Mouse (Mus musculus) forebrain, embryonic 11.5 days (tissue): Measurements from ENCODE around the gene Klhl18. TPM values are rescaled to one million over a fixed set of nuclear protein-coding genes. Genes with fewer than 3 reads are reported as not detected.
"Not testable (repeated sequence)": the region's sequence is repeated elsewhere in the genome, so short reads cannot be mapped to it uniquely, and the experiment has no call there.

ENCODE experiments used
- ATAC-seq: fragments of 200-750 bp; cut with Nextera tagmentation; replicated peaks from 2 replicates; pipeline ENCODE4 v1.8.0; 2017; ENCODE audit warnings: moderate TSS enrichment; ENCODE audit not compliant: low FRiP score
- DNase-seq: peaks from one replicate; pipeline ENCODE4 v3.0.0-alpha.2; 2017; ENCODE audit warnings: low spot score
- H3K27ac ChIP-seq: fragments of 300-500 bp; sonication (generic); 2 replicates; pipeline ENCODE4 v1.5.1; 2014; ENCODE audit warnings: low read depth, low read length
- H3K27me3 ChIP-seq: fragments of 300-500 bp; sonication (generic); 2 replicates; pipeline ENCODE4 v1.6.1; 2014; ENCODE audit warnings: mild to moderate bottlenecking, low read length, mixed read lengths; ENCODE audit not compliant: control insufficient read depth, insufficient read depth
- H3K36me3 ChIP-seq: fragments of 300-500 bp; sonication (generic); 2 replicates; pipeline ENCODE4 v1.6.1; 2014; ENCODE audit warnings: mild to moderate bottlenecking, low read length, moderate library complexity, mixed read lengths; ENCODE audit not compliant: control insufficient read depth, insufficient read depth
- H3K4me1 ChIP-seq: fragments of 300-500 bp; sonication (generic); replicated peaks from 2 replicates; pipeline ENCODE4 v1.6.1; 2014; ENCODE audit warnings: low read length, mixed read lengths; ENCODE audit not compliant: control insufficient read depth, insufficient read depth
- H3K4me2 ChIP-seq: fragments of 300-500 bp; sonication (generic); 2 replicates; pipeline ENCODE4 v1.6.1; 2014; ENCODE audit warnings: low read depth, mild to moderate bottlenecking, low read length, moderate library complexity, mixed read lengths; ENCODE audit not compliant: severe bottlenecking
- H3K4me3 ChIP-seq: fragments of 300-500 bp; sonication (generic); 2 replicates; pipeline ENCODE4 v1.5.1; 2014; ENCODE audit warnings: low read depth, low read length
- H3K9ac ChIP-seq: fragments of 300-500 bp; sonication (generic); 2 replicates; pipeline ENCODE4 v1.6.1; 2014; ENCODE audit warnings: low read length
- H3K9me3 ChIP-seq: fragments of 300-500 bp; sonication (generic); 2 replicates; pipeline ENCODE4 v1.6.1; 2016; ENCODE audit warnings: low read length, mixed read lengths; ENCODE audit not compliant: control insufficient read depth
- whole genome bisulfite sequencing: fragments of 180-500 bp; shearing (Covaris S2); extraction: QIAGEN DNeasy Blood & Tissue Kit; methylation state at CpG from one replicate; pipeline ENCODE4 v1.1.7; 2014; 5-methylcytosine and 5-hydroxymethylcytosine counted together
- polyA plus RNA-seq: library from polyadenylated mRNA; unstranded; fragments of >200 nt; fragmentation: Nextera tagmentation; extraction: Ambion mirVana; gene quantifications from 2 replicates; pipeline ENCODE4 v1.2.1, GENCODE M21; 2014

The Klhl18 gene
- polyA plus RNA-seq, 1 experiment from 2014 or later: 9.1 TPM

DNA sequence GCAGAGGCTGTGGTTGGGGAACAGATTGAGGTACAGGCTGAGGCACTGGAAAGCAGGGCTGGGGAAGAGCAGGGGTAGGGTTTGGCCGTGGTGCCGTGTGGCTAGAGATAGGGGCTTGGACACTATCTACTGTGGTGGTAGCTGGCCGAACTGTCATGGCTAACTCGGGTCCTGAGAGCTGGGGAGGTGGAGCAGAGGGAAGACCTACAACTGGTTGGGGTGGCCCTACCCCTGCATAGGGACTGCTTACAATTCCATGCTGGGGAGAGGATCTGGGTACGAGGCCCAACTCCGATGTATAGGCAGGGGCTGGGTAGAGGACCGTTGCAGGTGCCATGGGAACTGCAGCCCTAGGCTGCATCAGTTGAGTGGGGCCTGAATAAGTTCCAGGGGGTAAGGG lies 88.5 kb downstream of the Klhl18 start:
- H3K27ac ChIP-seq: no peak overlapping the region
- ATAC-seq (no peak), DNase-seq (no peak)
- H3K9ac ChIP-seq: no peak overlapping the region
- H3K27me3 ChIP-seq: no peaks in the 10 kb centered on the region
- H3K36me3 ChIP-seq: peaks cover 20% of the 10 kb centered on the region; the same call in 1 of the 2 replicates
- H3K4me1 ChIP-seq: no peaks in the 10 kb centered on the region
- no peaks in the 10 kb centered on the region for H3K9me3 ChIP-seq
- H3K4me3 ChIP-seq: no peak overlapping the region
- no peak overlapping the region for H3K4me2 ChIP-seq
- 90% methylated on average over 7 of the region's 7 CpGs for WGBS

DNA sequence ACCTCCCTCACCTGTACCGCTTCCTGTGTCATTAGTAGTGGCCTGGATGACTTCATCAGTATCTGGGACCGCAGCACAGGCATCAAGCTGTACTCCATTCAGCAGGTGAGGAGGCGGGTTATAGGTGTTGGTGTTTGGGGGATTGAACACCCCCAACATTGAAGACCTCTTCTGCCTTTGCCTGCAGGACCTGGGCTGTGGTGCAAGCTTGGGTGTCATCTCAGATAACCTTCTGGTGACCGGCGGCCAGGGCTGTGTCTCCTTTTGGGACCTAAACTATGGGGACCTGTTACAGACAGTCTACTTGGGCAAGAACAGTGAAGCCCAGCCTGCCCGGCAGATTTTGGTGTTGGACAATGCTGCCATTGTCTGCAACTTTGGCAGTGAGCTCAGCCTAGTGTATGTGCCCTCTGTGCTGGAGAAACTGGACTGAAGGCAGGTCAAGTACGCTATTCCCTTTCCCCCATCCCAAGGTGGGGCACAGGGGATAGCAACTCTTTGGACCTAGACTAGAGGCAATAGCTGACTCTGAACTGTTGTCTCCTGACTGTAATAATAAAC lies 92.0 kb downstream of the Klhl18 start:
- no peak overlapping the region for H3K9ac ChIP-seq
- H3K27ac ChIP-seq: no peak overlapping the region
- no peaks in the 10 kb centered on the region for H3K9me3 ChIP-seq
- H3K4me2 ChIP-seq: no peak overlapping the region
- no peak overlapping the region for H3K4me3 ChIP-seq
- DNase-seq (no peak), ATAC-seq (no peak)
- H3K36me3 ChIP-seq: peaks cover 16% of the 10 kb centered on the region; the same call in 1 of the 2 replicates
- no peaks in the 10 kb centered on the region for H3K27me3 ChIP-seq
- H3K4me1 ChIP-seq: no peaks in the 10 kb centered on the region
- 93% methylated on average over 7 of the region's 7 CpGs for WGBS

DNA sequence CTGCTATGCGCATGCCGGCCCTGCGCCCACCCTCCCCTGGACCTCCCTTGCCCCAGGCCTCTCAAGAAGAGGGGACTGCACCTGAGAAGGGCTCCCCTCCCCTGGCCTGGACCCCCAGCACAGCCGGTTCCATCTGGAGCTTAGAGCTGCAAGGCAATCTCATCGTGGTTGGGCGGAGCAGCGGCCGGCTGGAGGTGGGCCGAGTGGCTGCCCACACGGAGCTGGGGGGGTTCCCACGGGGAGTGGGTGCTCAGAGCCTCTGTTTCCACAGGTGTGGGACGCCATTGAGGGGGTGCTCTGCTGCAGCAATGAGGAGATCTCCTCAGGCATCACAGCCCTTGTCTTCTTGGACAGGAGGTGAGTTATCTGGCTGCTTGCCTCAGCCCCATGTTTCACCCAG lies 95.2 kb downstream of the Klhl18 start:
- Histone ChIP-seq H3K4me1 (no peaks in the 10 kb centered on the region), H3K9ac (no peak overlapping the region), H3K36me3 (peaks cover 8% of the 10 kb centered on the region; the same call in 1 of the 2 replicates), H3K9me3 (no peaks in the 10 kb centered on the region), H3K4me3 (no peak overlapping the region), H3K4me2 (no peak overlapping the region), H3K27ac (no peak overlapping the region), H3K27me3 (no peaks in the 10 kb centered on the region)
- ATAC-seq (no peak), DNase-seq (no peak)
- 81% methylated on average over 12 of the region's 12 CpGs for WGBS

DNA sequence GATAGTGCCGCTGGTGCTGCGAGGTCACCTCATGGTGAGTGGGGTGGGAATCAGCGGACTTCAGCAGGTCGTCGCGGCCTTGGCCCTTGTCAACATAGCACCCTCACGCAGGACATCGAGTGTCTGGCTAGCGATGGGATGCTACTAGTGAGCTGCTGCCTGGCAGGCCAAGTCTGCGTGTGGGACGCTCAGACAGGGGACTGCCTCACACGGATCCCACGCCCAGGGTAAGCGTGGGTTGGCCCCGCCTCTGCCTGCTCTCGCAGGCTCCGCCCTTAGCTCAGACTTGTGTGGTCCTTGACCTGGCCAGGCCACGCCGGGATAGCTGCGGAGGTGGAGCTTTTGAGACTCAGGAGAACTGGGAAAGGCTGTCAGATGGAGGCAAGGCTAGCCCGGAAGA lies 95.8 kb downstream of the Klhl18 start:
- Histone ChIP-seq H3K4me1 (no peaks in the 10 kb centered on the region), H3K27me3 (no peaks in the 10 kb centered on the region), H3K4me2 (no peak overlapping the region), H3K36me3 (peaks cover 7% of the 10 kb centered on the region; the same call in 1 of the 2 replicates), H3K9ac (no peak overlapping the region), H3K4me3 (no peak overlapping the region), H3K9me3 (no peaks in the 10 kb centered on the region), H3K27ac (no peak overlapping the region)
- DNase-seq (no peak), ATAC-seq (0 out of 2 replicates have a peak, but pooled peaks have one; percentile 19)
- 47% methylated on average over 21 of the region's 21 CpGs for WGBS

DNA sequence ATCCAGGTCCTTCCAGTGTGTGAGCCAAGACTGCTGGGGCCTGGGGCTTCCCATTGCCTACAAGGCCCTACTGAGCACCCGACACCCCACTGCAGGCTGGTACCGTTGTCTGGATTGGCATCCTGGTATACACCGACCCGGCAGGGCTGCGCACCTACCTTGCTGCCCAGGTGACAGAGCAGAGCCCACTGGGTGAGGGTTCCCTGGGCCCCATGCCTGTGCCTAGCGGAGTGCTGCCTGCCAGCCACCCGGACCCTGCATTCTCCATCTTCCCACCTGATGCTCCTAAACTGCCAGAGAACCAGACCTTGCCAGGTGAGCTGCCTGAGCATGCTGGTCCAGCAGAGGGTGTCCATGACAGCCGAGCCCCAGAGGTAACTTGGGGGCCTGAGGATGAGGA lies 97.1 kb downstream of the Klhl18 start:
- Histone ChIP-seq H3K4me1 (no peaks in the 10 kb centered on the region), H3K9ac (no peak overlapping the region), H3K27ac (no peak overlapping the region), H3K36me3 (no peaks in the 10 kb centered on the region; the same call in 1 of the 2 replicates), H3K9me3 (no peaks in the 10 kb centered on the region), H3K4me2 (no peak overlapping the region), H3K27me3 (no peaks in the 10 kb centered on the region), H3K4me3 (no peak overlapping the region)
- WGBS: 93% methylated on average over 8 of the region's 8 CpGs
- DNase-seq: no peak
- no peak for ATAC-seq

DNA sequence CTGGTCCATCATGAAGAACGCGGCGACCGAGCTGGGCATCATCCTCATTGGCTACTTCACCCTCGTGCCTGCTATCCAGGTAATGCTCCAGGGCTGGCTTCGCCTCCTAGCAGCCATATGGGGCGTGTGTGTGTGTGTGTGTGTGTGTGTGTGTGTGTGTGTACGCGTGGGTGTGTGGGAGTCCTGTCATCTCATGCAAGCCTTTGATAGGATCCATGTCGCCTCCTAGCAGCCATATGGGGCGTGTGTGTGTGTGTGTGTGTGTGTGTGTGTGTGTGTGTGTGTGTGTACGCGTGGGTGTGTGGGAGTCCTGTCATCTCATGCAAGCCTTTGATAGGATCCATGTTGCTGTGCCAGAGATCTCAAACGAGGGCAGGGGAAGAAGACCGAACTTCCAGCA lies 98.8 kb downstream of the Klhl18 start:
- DNase-seq, H3K36me3 ChIP-seq, H3K27me3 ChIP-seq, ATAC-seq, H3K4me1 ChIP-seq, H3K9me3 ChIP-seq, H3K9ac ChIP-seq, H3K4me3 ChIP-seq, H3K27ac ChIP-seq, H3K4me2 ChIP-seq: not testable (repeated sequence)
- 93% methylated on average over 15 of the region's 15 CpGs for whole genome bisulfite sequencing

Other genes with a start within 250 kb of the Klhl18 start
- gene Cspg5, start 232.9 kb downstream of the Klhl18 start, polyA plus RNA-seq: 10.9 and 11.3 TPM in 2 replicates
- 37.5 and 40.3 TPM in 2 replicates for gene Elp6, start 171.5 kb downstream of the Klhl18 start, polyA plus RNA-seq
- gene Scap, start 143.4 kb downstream of the Klhl18 start, polyA plus RNA-seq: 40.2 and 42.8 TPM in 2 replicates
- gene Ptpn23, start 68.5 kb downstream of the Klhl18 start, polyA plus RNA-seq: 17.7 and 21.1 TPM in 2 replicates
- 0.36 and 0.67 TPM in 2 replicates for gene Ngp, start 56.9 kb downstream of the Klhl18 start, polyA plus RNA-seq
- 0.88 and 1.4 TPM in 2 replicates for gene Kif9, start 264 bp upstream of the Klhl18 start, polyA plus RNA-seq
- gene Setd2, start 55.9 kb upstream of the Klhl18 start, polyA plus RNA-seq: 48.7 and 56.9 TPM in 2 replicates
- 20.6 and 22.9 TPM in 2 replicates for gene Nradd, start 147.8 kb upstream of the Klhl18 start, polyA plus RNA-seq
- gene Nbeal2, start 177.5 kb upstream of the Klhl18 start, polyA plus RNA-seq: 2.2 and 2.4 TPM in 2 replicates
- gene Ccdc12, start 179.8 kb upstream of the Klhl18 start, polyA plus RNA-seq: 149 and 164 TPM in 2 replicates